Mouse (Mus musculus): ENCODE measurements around the gene Tcerg1l. TPM values are rescaled to one million over a fixed set of nuclear protein-coding genes. Genes with fewer than 3 reads are reported as not detected.
A peak's percentile ranks its signal among the peaks of the same experiment; 100 is the strongest.

Tcerg1l gene
- polyA plus RNA-seq, 1 experiment from 2014 or later: 0.33 TPM

DNA sequence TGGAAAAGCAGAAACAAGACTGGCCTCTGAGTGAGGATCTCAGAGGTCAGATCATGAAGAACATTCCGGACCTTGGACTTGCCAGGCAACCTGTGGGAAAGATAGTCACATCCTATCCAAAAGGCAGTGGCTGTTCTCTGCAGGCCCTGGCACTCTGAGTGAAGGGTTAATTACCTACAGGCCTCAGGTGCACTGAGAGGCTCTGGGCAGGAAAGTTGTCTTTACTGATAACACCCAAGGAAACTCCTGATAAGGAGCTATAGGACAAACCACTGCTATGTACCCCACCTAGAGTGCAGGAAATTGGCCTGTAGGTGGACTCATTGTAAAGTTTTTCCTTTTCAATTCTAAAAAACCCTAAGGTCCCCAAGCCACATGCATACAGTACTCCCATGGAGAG, 83.8 kb downstream of the Tcerg1l start:
- H3K4me1 ChIP-seq (ENCODE audit: insufficient read depth, low read depth, low read length): no peaks in the 10 kb centered on the region
- H3K9ac ChIP-seq (replicated peaks; ENCODE audit: low read depth): no peak overlapping the region
- no peaks in the 10 kb centered on the region for H3K36me3 ChIP-seq (ENCODE audit: insufficient read depth, low read length)
- no peaks in the 10 kb centered on the region for H3K27me3 ChIP-seq (replicated peaks; ENCODE audit: insufficient read depth, low read length)
- 88% methylated on average over 1 of the region's 1 CpGs for WGBS
- TF ChIP-seq EP300 (IDR thresholded peaks at IDR 0.05): no peak
- no peak for TF ChIP-seq CTCF (IDR thresholded peaks at IDR 0.05)
- no peak overlapping the region for H3K4me3 ChIP-seq (ENCODE audit: low read depth, low read length)
- H3K27ac ChIP-seq (ENCODE audit: low read length): no peak overlapping the region
- no peaks in the 10 kb centered on the region for H3K9me3 ChIP-seq (ENCODE audit: low read length)
- DNase-seq (ENCODE audit: low spot score) (no peak), ATAC-seq (no peak)
- H3K4me2 ChIP-seq (replicated peaks; ENCODE audit: low read depth, low read length): no peak overlapping the region

DNA sequence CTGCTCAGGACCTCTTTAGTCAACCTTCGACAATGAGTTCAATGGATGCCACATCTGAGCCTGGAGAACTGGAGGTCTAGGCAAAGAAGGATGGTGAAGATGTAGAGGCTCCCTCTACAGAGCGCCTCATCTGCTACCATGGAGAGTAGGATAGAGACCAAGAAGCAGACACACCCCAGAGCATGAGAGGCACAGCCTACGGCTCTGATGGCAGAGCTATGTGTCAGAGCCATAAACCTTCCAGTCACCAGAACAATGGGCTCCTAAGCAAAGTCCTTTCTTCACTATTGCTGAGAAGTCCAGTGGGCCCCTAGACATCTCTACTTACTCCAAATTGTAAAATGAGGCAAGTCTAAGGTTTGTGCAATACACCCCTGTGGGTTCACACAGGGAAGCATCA, 91.4 kb downstream of the Tcerg1l start:
- H3K9me3 ChIP-seq (ENCODE audit: low read length): no peaks in the 10 kb centered on the region
- ATAC-seq: no peak
- no peaks in the 10 kb centered on the region for H3K36me3 ChIP-seq (ENCODE audit: insufficient read depth, low read length)
- no peaks in the 10 kb centered on the region for H3K27me3 ChIP-seq (replicated peaks; ENCODE audit: insufficient read depth, low read length)
- no peak overlapping the region for H3K4me2 ChIP-seq (replicated peaks; ENCODE audit: low read depth, low read length)
- WGBS: 81% methylated on average over 3 of the region's 3 CpGs
- no peak for DNase-seq (ENCODE audit: low spot score)
- no peak overlapping the region for H3K27ac ChIP-seq (ENCODE audit: low read length)
- H3K4me1 ChIP-seq (ENCODE audit: insufficient read depth, low read depth, low read length): no peaks in the 10 kb centered on the region
- no peak overlapping the region for H3K9ac ChIP-seq (replicated peaks; ENCODE audit: low read depth)
- TF ChIP-seq CTCF (IDR thresholded peaks at IDR 0.05) (no peak), EP300 (IDR thresholded peaks at IDR 0.05) (no peak)
- H3K4me3 ChIP-seq (ENCODE audit: low read depth, low read length): no peak overlapping the region

DNA sequence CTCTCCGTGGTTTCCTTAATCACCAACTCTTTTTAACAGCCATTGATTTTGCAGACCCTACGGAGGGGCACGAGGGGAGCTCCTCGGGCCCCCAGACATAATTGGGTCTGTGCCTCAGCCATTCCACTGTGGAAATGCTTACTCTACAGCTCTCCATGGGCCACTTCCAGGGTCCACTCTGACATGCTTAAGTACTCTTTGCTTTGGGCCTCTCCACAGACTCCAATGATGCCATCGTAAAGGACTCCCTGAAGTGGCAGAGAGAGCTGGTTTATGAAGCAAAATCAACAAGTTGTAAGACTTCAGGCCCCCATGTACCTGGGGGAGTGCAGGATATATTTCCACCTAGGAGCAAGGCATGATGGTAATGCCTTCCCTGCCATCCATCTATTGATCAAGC, 112.7 kb downstream of the Tcerg1l start:
- DNase-seq (ENCODE audit: low spot score) (peak; percentile 55), ATAC-seq (peak; percentile 62)
- no peaks in the 10 kb centered on the region for H3K36me3 ChIP-seq (ENCODE audit: insufficient read depth, low read length)
- H3K9me3 ChIP-seq (ENCODE audit: low read length): no peaks in the 10 kb centered on the region
- 48% methylated on average over 5 of the region's 5 CpGs for WGBS
- H3K9ac ChIP-seq (replicated peaks; ENCODE audit: low read depth): no peak overlapping the region
- no peak overlapping the region for H3K4me2 ChIP-seq (replicated peaks; ENCODE audit: low read depth, low read length)
- H3K4me1 ChIP-seq (ENCODE audit: insufficient read depth, low read depth, low read length): no peaks in the 10 kb centered on the region
- no peaks in the 10 kb centered on the region for H3K27me3 ChIP-seq (replicated peaks; ENCODE audit: insufficient read depth, low read length)
- no peak overlapping the region for H3K27ac ChIP-seq (ENCODE audit: low read length)
- H3K4me3 ChIP-seq (ENCODE audit: low read depth, low read length): no peak overlapping the region
- TF ChIP-seq EP300 (IDR thresholded peaks at IDR 0.05) (0 out of 2 replicates have a peak, but pooled peaks have one; percentile 24), CTCF (IDR thresholded peaks at IDR 0.05) (no peak)

DNA sequence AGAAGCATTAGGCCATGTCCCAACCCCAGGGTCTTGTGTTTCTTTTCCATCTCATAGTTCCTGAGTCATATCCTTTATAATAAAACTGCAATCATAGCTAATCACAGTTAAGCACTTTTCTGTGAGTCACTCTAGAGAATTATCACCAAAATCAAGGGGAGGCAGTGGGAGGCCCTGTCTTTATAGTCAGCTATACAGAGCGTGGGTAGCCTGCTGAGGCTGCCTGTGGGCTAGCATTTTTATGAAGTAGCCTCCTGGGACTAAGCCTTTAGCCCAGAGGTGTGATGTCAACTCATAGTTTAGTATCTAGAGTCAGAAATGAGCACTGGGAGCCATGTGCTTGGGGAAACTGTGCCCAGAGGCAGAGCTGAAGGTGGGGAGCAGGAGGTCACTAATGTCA, 122.3 kb downstream of the Tcerg1l start:
- no peak overlapping the region for H3K27ac ChIP-seq (ENCODE audit: low read length)
- no peaks in the 10 kb centered on the region for H3K9me3 ChIP-seq (ENCODE audit: low read length)
- no peak overlapping the region for H3K4me3 ChIP-seq (ENCODE audit: low read depth, low read length)
- 67% methylated on average over 1 of the region's 1 CpGs for WGBS
- DNase-seq (ENCODE audit: low spot score) (no peak), ATAC-seq (no peak)
- H3K4me2 ChIP-seq (replicated peaks; ENCODE audit: low read depth, low read length): no peak overlapping the region
- H3K27me3 ChIP-seq (replicated peaks; ENCODE audit: insufficient read depth, low read length): no peaks in the 10 kb centered on the region
- no peaks in the 10 kb centered on the region for H3K4me1 ChIP-seq (ENCODE audit: insufficient read depth, low read depth, low read length)
- no peak overlapping the region for H3K9ac ChIP-seq (replicated peaks; ENCODE audit: low read depth)
- TF ChIP-seq CTCF (IDR thresholded peaks at IDR 0.05) (no peak), EP300 (IDR thresholded peaks at IDR 0.05) (no peak)
- H3K36me3 ChIP-seq (ENCODE audit: insufficient read depth, low read length): no peaks in the 10 kb centered on the region

DNA sequence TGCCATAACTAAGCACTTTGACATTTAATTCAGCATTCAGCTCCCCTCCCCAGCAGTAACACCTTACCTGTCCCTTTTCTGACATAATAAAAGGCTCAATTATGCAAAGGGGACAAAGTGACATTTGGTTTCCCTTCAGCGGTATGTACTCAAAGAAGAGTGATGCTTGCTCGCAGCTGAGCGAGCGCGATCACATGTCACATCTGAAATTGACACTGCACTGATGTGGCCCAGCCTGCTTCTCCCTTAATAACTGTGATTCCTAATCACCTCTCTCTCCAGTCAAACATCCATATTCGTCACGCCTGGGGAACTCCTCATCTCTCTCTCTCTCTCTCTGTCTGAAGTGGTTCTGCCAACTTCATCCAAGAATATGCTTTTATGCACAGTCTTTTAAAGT, 126.2 kb downstream of the Tcerg1l start:
- no peak overlapping the region for H3K4me2 ChIP-seq (replicated peaks; ENCODE audit: low read depth, low read length)
- H3K9me3 ChIP-seq (ENCODE audit: low read length): no peaks in the 10 kb centered on the region
- no peaks in the 10 kb centered on the region for H3K4me1 ChIP-seq (ENCODE audit: insufficient read depth, low read depth, low read length)
- TF ChIP-seq CTCF (IDR thresholded peaks at IDR 0.05) (no peak), EP300 (IDR thresholded peaks at IDR 0.05) (no peak)
- no peak overlapping the region for H3K27ac ChIP-seq (ENCODE audit: low read length)
- ATAC-seq (no peak), DNase-seq (ENCODE audit: low spot score) (no peak)
- 72% methylated on average over 7 of the region's 7 CpGs for WGBS
- H3K9ac ChIP-seq (replicated peaks; ENCODE audit: low read depth): no peak overlapping the region
- H3K36me3 ChIP-seq (ENCODE audit: insufficient read depth, low read length): no peaks in the 10 kb centered on the region
- no peak overlapping the region for H3K4me3 ChIP-seq (ENCODE audit: low read depth, low read length)
- no peaks in the 10 kb centered on the region for H3K27me3 ChIP-seq (replicated peaks; ENCODE audit: insufficient read depth, low read length)

DNA sequence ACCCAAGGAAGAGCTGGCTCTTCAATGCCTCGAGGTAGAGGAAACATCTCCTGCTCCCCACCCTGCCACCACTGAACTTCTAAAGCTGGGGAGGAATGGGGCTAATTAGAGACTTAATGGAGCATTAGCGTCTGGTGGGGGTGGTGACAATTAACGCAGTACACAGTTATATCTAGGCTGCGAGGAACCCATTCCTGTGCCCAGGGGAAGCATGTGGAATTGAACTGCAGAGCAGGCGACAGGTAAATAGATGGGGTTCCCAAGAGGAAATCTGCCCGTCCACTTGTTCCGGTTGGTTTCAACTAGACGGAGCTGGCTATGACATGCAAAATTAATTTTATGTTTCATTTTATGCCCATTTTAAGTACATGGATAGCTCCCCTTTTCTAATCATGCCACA, 128.1 kb downstream of the Tcerg1l start:
- H3K27ac ChIP-seq (ENCODE audit: low read length): no peak overlapping the region
- H3K27me3 ChIP-seq (replicated peaks; ENCODE audit: insufficient read depth, low read length): no peaks in the 10 kb centered on the region
- no peaks in the 10 kb centered on the region for H3K36me3 ChIP-seq (ENCODE audit: insufficient read depth, low read length)
- H3K4me1 ChIP-seq (ENCODE audit: insufficient read depth, low read depth, low read length): no peaks in the 10 kb centered on the region
- no peak for TF ChIP-seq EP300 (IDR thresholded peaks at IDR 0.05)
- no peak for TF ChIP-seq CTCF (IDR thresholded peaks at IDR 0.05)
- ATAC-seq (no peak), DNase-seq (ENCODE audit: low spot score) (no peak)
- no peaks in the 10 kb centered on the region for H3K9me3 ChIP-seq (ENCODE audit: low read length)
- H3K4me2 ChIP-seq (replicated peaks; ENCODE audit: low read depth, low read length): no peak overlapping the region
- 89% methylated on average over 8 of the region's 8 CpGs for WGBS
- no peak overlapping the region for H3K4me3 ChIP-seq (ENCODE audit: low read depth, low read length)
- no peak overlapping the region for H3K9ac ChIP-seq (replicated peaks; ENCODE audit: low read depth)

DNA sequence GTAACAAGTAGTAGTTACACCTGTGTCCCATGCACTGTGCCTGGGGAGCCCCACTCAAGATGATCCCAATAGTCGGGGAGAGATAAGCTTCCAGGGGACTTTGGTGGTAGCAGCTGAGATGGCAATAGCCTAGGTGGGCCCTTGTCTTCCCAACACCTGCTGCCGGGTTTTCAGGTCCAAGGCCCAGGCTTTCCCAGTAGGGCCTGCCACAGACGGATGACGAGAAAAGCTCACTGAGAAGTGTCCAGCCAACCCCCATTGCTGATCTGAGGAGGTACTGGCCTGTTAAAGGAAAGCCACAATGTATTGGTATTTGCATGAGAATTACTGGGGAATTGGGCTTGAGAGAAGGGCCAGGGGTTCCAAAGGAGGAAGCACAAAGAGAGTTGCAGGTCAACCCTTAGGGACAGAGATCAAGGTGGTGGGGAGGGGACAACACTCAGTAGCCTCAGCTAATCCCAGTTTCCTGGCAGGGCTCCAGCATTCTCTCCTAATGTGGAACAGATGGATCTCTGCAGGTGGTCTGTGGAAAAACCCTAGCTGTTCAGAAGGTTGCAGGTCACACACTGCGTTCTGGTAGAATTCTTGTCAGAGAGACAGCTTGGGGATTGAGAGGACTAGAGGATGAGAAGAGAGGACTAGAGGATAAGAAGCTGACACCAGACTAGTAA, 129.4 kb downstream of the Tcerg1l start:
- Histone ChIP-seq H3K36me3 (ENCODE audit: insufficient read depth, low read length) (no peaks in the 10 kb centered on the region), H3K4me2 (replicated peaks; ENCODE audit: low read depth, low read length) (no peak overlapping the region), H3K9ac (replicated peaks; ENCODE audit: low read depth) (no peak overlapping the region), H3K9me3 (ENCODE audit: low read length) (no peaks in the 10 kb centered on the region), H3K4me1 (ENCODE audit: insufficient read depth, low read depth, low read length) (no peaks in the 10 kb centered on the region), H3K27ac (ENCODE audit: low read length) (no peak overlapping the region), H3K4me3 (ENCODE audit: low read depth, low read length) (no peak overlapping the region), H3K27me3 (replicated peaks; ENCODE audit: insufficient read depth, low read length) (no peaks in the 10 kb centered on the region)
- no peak for DNase-seq (ENCODE audit: low spot score)
- no peak for ATAC-seq
- WGBS: 72% methylated on average over 5 of the region's 5 CpGs
- no peak for TF ChIP-seq CTCF (IDR thresholded peaks at IDR 0.05)
- TF ChIP-seq EP300 (IDR thresholded peaks at IDR 0.05): no peak

All from lung, postnatal 0 days (tissue).